Mouse (Mus musculus) B cell, adult 2 months (primary cell): ENCODE measurements at regions not wholly inside any gene's neighbourhood (a gene's known extent, or its start where the extent isn't known, plus 50 kb on each side); places are given as distances from the start of the nearest gene placed in this dataset.

Experiments used
- DNase-seq, 2 experiments: peaks; one replicate each; pipeline ENCODE4 v3.0.0; 2022

- DNase-seq: no peak
Measured at GRCm38 (mm10) chr13:101427426-101428221, 340.4 kb downstream of the Pik3r1 start.

GRCm38 (mm10) chr13:101426461-101426860 lies 341.6 kb downstream of the Pik3r1 start:
- no peak for DNase-seq

GRCm38 (mm10) chr13:101422082-101422481 lies 345.9 kb downstream of the Pik3r1 start:
- DNase-seq: no peak

- no peak for DNase-seq
Measured at GRCm38 (mm10) chr13:101419457-101420025, 348.5 kb downstream of the Pik3r1 start.

- DNase-seq: no peak
Measured at GRCm38 (mm10) chr13:101418272-101418671, 349.7 kb downstream of the Pik3r1 start.

GRCm38 (mm10) chr13:101408885-101409284 lies 359.1 kb downstream of the Pik3r1 start:
- DNase-seq: no peak

GRCm38 (mm10) chr13:101407633-101408032 lies 360.4 kb downstream of the Pik3r1 start:
- no peak for DNase-seq

- no peak for DNase-seq
Measured at GRCm38 (mm10) chr13:101373581-101374189, 394.3 kb downstream of the Pik3r1 start.

GRCm38 (mm10) chr13:101371906-101372305 lies 396.1 kb downstream of the Pik3r1 start:
- DNase-seq: no peak

GRCm38 (mm10) chr13:101368170-101368569 lies 399.8 kb downstream of the Pik3r1 start:
- no peak for DNase-seq

GRCm38 (mm10) chr13:101355363-101355762 lies 412.7 kb downstream of the Pik3r1 start:
- DNase-seq: no peak

- DNase-seq: no peak
Measured at GRCm38 (mm10) chr13:101351123-101351522, 416.9 kb downstream of the Pik3r1 start.

- DNase-seq: no peak
Measured at GRCm38 (mm10) chr13:101349354-101349753, 418.7 kb downstream of the Pik3r1 start.

GRCm38 (mm10) chr13:101338280-101338872 lies 429.6 kb downstream of the Pik3r1 start:
- DNase-seq: no peak

- DNase-seq: no peak
Measured at GRCm38 (mm10) chr13:101318621-101319020, 449.4 kb downstream of the Pik3r1 start.

- no peak for DNase-seq
Measured at GRCm38 (mm10) chr13:101316336-101316735, 451.7 kb downstream of the Pik3r1 start.

GRCm38 (mm10) chr13:101314040-101314439 lies 454.0 kb downstream of the Pik3r1 start:
- no peak for DNase-seq

GRCm38 (mm10) chr13:101311634-101312314 lies 456.2 kb downstream of the Pik3r1 start:
- no peak for DNase-seq

GRCm38 (mm10) chr13:101308724-101309123 lies 459.3 kb downstream of the Pik3r1 start:
- no peak for DNase-seq

GRCm38 (mm10) chr13:101305695-101306413 lies 462.2 kb downstream of the Pik3r1 start:
- DNase-seq: no peak

GRCm38 (mm10) chr13:101305063-101305462 lies 463.0 kb downstream of the Pik3r1 start:
- no peak for DNase-seq

- DNase-seq: no peak
Measured at GRCm38 (mm10) chr13:101301361-101301760, 466.7 kb downstream of the Pik3r1 start.
